Mouse (Mus musculus) cortical plate, adult 2 months (tissue): ENCODE measurements at regions not wholly inside any gene's neighbourhood (a gene's known extent, or its start where the extent isn't known, plus 50 kb on each side); places are given as distances from the start of the nearest gene placed in this dataset.
"Not testable (repeated sequence)": the region's sequence is repeated elsewhere in the genome, so short reads cannot be mapped to it uniquely, and the experiment has no call there.

Source experiments
- CTCF ChIP-seq: fragments of 200-500 bp; IDR thresholded peaks from 2 replicates; pipeline ENCODE4 v1.5.1; 2011; ENCODE audit warnings: mild to moderate bottlenecking, control low read depth, low read length; ENCODE audit not compliant: insufficient read depth; ENCODE audit errors: extremely low read depth
- POLR2A ChIP-seq: fragments of 200-500 bp; IDR thresholded peaks from 2 replicates; pipeline ENCODE4 v1.6.1; 2011; ENCODE audit warnings: mild to moderate bottlenecking, low read length, control low read depth; ENCODE audit not compliant: insufficient read depth; ENCODE audit errors: extremely low read depth

- TF ChIP-seq CTCF, POLR2A: not testable (repeated sequence)
Measured at GRCm38 (mm10) chr12:29048596-29048995, 297.0 kb downstream of the Eipr1 start.
